Mouse (Mus musculus) forebrain, embryonic 12.5 days (tissue): Measurements from ENCODE around the gene Ctbs. TPM values are rescaled to one million over a fixed set of nuclear protein-coding genes. Genes with fewer than 3 reads are reported as not detected.
A peak's percentile ranks its signal among the peaks of the same experiment; 100 is the strongest.
"Not testable (repeated sequence)": the region's sequence is repeated elsewhere in the genome, so short reads cannot be mapped to it uniquely, and the experiment has no call there.

ENCODE experiments used
- ATAC-seq: fragments of 200-750 bp; cut with Nextera tagmentation; 2 replicates; pipeline ENCODE4 v1.8.0; 2017; ENCODE audit warnings: moderate TSS enrichment; ENCODE audit not compliant: low FRiP score
- H3K27ac ChIP-seq: fragments of 300-500 bp; sonication (generic); 2 replicates; pipeline ENCODE4 v1.5.1; 2016; ENCODE audit warnings: mild to moderate bottlenecking
- H3K27me3 ChIP-seq: fragments of 300-500 bp; sonication (generic); 2 replicates; pipeline ENCODE4 v1.6.1; 2016; ENCODE audit warnings: mild to moderate bottlenecking
- H3K36me3 ChIP-seq: fragments of 300-500 bp; sonication (generic); replicated peaks from 2 replicates; pipeline ENCODE4 v1.6.1; 2016; ENCODE audit warnings: mild to moderate bottlenecking
- H3K4me1 ChIP-seq: fragments of 300-500 bp; sonication (generic); 2 replicates; pipeline ENCODE4 v1.6.1; 2016
- H3K4me2 ChIP-seq: fragments of 300-500 bp; sonication (generic); 2 replicates; pipeline ENCODE4 v1.6.1; 2016; ENCODE audit warnings: mild to moderate bottlenecking, moderate library complexity
- H3K4me3 ChIP-seq: fragments of 300-500 bp; sonication (generic); replicated peaks from 2 replicates; pipeline ENCODE4 v1.5.1; 2016; ENCODE audit warnings: mild to moderate bottlenecking
- H3K9ac ChIP-seq: fragments of 300-500 bp; sonication (generic); 2 replicates; pipeline ENCODE4 v1.6.1; 2016; ENCODE audit warnings: mild to moderate bottlenecking
- H3K9me3 ChIP-seq: fragments of 300-500 bp; sonication (generic); 2 replicates; pipeline ENCODE4 v1.6.1; 2016
- WGBS: fragments of 180-500 bp; shearing (Covaris S2); methylation state at CpG from one replicate; pipeline ENCODE4 v1.1.7; 2016; 5-methylcytosine and 5-hydroxymethylcytosine counted together
- polyA plus RNA-seq: library from polyadenylated mRNA; unstranded; fragments of >200 nt; fragmentation: Nextera tagmentation; extraction: Ambion mirVana; gene quantifications from 2 replicates; pipeline ENCODE4 v1.2.1, GENCODE M21; 2016

Ctbs gene
- polyA plus RNA-seq, 1 experiment from 2014 or later: 5.5 TPM

DNA sequence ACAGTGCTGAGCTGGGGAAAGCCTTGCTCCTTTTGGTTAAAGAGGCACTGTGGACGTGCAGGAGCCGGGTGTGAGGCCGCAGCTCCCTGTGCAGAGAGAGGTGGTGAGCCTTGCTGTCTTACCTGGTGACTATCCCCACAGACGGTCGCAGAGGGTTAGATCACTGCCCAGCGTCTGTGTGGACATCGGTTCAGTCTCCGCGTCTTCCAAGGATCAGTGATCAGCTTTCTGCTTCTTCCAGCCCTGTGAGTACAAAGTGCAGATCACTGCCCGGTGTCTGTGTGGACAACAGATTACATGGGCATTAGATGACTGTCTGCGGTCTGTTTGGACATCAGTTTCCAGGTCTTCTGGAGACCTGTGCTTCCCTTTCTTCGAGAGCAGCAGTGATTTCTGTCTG, 35.0 kb upstream of the Ctbs start:
- 93% methylated on average over 12 of the region's 12 CpGs for WGBS
- peaks cover 34% of the 10 kb centered on the region for H3K36me3 ChIP-seq
- peaks cover 12% of the 10 kb centered on the region; the same call in 1 of the 2 replicates for H3K4me1 ChIP-seq
- H3K27me3 ChIP-seq: no peaks in the 10 kb centered on the region
- no peaks in the 10 kb centered on the region for H3K9me3 ChIP-seq
- H3K4me2 ChIP-seq: no peak overlapping the region
- ATAC-seq: no peak
- no peak overlapping the region for H3K9ac ChIP-seq
- no peak overlapping the region for H3K27ac ChIP-seq
- no peak overlapping the region for H3K4me3 ChIP-seq

DNA sequence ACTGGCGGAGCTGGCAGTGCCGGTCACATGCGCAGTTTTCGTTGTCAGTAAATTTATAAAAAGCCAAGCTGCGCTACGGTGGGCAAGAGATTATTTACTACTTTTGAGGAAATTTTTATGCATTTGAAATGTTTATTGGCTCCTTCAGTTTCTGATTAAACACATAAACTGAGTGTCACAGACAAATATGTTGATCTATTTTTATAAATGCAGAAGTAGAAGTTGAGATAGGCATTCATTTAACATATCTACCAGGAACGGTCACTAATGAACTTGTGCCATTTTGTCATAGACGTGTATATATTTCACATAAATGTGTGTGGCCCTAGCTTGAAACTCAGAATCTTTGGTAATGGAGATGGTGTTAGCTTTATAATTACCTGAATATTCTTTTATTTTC, 31.7 kb upstream of the Ctbs start:
- no peak overlapping the region for H3K4me3 ChIP-seq
- H3K4me2 ChIP-seq: no peak overlapping the region
- H3K36me3 ChIP-seq: peaks cover 55% of the 10 kb centered on the region
- H3K9me3 ChIP-seq: no peaks in the 10 kb centered on the region
- WGBS: 95% methylated on average over 8 of the region's 8 CpGs
- H3K4me1 ChIP-seq: no peaks in the 10 kb centered on the region
- H3K9ac ChIP-seq: no peak overlapping the region
- no peaks in the 10 kb centered on the region for H3K27me3 ChIP-seq
- no peak for ATAC-seq
- no peak overlapping the region for H3K27ac ChIP-seq

DNA sequence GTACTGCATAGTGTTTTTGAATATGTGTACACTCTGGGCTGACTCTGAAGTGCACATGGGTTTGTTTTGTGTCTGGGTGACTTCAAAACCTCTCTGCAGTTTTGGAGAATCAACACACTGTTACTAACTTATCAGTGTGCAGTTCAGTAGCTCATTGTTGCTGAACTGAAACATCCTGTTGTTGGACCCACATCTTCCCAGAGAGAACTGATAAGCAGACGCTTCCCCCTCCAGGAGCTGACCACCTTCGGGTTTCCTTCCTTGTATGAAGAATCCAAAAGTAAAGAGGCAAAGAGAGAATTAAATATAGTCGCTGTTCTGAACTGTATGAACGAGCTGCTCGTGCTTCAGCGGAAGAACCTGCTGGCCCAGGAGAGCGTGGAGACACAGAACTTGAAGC, 30.7 kb upstream of the Ctbs start:
- WGBS: 95% methylated on average over 7 of the region's 7 CpGs
- Histone ChIP-seq H3K4me2 (no peak overlapping the region), H3K4me1 (no peaks in the 10 kb centered on the region), H3K36me3 (peaks cover 65% of the 10 kb centered on the region), H3K27me3 (no peaks in the 10 kb centered on the region), H3K27ac (no peak overlapping the region), H3K9ac (no peak overlapping the region), H3K4me3 (no peak overlapping the region), H3K9me3 (no peaks in the 10 kb centered on the region)
- no peak for ATAC-seq

DNA sequence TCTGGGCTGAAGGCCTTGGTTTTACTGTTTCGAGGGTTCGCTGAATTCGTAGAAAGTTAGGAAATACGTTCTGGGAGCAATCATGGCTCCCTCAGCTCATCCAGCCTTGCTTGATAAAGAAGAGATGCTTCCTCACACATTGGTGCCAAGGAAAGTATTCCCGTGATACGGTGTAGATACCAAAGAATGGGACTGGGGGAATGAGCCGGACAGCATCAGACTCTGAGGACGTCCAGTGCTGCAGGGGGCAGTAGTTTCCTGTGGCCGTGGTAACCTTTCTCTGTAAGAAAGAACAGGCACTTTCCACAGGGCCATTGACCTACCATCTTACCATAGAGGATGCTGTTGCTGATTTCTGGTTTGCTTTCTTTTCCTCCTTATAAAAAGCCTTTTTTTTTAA, 30.1 kb upstream of the Ctbs start:
- Histone ChIP-seq H3K4me1 (peaks cover 4% of the 10 kb centered on the region), H3K4me2 (no peak overlapping the region), H3K9me3 (no peaks in the 10 kb centered on the region), H3K9ac (no peak overlapping the region), H3K4me3 (no peak overlapping the region), H3K36me3 (peaks cover 63% of the 10 kb centered on the region), H3K27ac (no peak overlapping the region), H3K27me3 (no peaks in the 10 kb centered on the region)
- WGBS: 90% methylated on average over 9 of the region's 9 CpGs
- no peak for ATAC-seq

DNA sequence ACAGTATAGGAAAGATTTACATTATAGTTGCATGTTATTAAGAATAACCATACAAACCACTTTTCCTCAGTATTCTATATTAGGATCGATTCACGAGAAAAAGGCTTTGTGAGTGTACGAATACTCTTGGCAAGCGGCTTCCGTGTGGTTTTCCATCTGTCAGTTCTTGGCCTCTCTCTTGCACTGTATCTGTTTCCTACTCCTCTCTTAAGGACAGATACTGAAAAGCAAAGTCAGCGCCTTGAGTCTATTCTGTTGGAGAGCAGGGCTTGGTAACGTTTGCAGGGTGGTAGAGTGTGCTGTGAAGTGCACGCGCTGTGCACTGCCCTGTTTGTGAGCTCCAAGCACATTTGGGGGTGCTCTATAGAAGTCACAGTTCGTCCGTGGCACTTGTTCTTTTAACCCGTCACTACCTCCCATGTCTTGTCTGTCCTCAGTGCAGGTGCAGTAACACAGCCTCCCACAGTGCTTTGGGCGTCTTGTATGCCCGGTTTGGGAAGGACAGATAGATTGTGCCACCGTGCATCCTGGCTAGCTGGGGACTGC, 29.5 kb upstream of the Ctbs start:
- no peak overlapping the region for H3K9ac ChIP-seq
- no peak overlapping the region for H3K27ac ChIP-seq
- no peaks in the 10 kb centered on the region for H3K27me3 ChIP-seq
- peaks cover 6% of the 10 kb centered on the region for H3K4me1 ChIP-seq
- H3K36me3 ChIP-seq: peaks cover 57% of the 10 kb centered on the region
- no peak overlapping the region for H3K4me2 ChIP-seq
- no peak overlapping the region for H3K4me3 ChIP-seq
- no peak for ATAC-seq
- WGBS: 93% methylated on average over 15 of the region's 15 CpGs
- no peaks in the 10 kb centered on the region for H3K9me3 ChIP-seq

DNA sequence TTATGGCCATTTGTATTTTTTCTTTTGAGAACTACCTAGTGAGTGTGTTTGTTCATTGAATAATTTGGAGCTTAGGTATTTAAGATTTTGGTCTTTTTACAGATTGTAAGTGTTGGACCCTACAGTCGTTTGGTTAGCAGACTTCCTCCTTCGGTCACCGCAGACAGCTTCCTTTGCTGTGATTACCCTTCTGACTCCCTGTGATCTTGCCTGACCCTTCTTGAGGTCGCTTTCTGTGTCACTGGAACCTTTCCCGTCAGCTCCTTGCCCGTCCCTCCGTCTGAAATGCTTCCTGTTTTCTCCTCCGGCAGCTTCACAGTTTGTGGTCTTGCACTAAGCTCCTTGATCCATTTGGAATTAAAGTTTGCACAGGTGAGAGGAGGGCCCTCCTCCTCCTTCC, 27.8 kb upstream of the Ctbs start:
- no peak overlapping the region for H3K27ac ChIP-seq
- H3K9me3 ChIP-seq: no peaks in the 10 kb centered on the region

DNA sequence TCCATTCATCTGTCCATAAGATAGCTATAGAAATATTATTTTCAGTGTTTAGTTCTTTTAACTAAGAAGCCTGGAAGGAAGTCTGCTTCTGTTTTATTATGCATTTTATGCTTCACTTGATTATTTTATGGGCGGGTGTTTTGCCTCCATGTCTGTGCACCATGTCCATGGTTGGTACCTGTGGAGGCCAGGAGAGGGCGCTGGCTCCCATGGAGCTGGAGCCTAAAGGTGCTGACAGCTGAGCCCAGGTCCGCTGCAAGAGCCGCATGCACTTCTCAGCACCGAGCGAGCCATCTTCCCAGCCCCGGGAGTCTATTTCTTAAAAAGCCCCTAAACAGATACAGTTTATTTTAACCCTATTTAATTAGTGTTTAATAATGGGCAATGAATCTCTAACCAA, 25.9 kb upstream of the Ctbs start:
- Histone ChIP-seq H3K27me3 (no peaks in the 10 kb centered on the region), H3K9ac (no peak overlapping the region), H3K27ac (no peak overlapping the region), H3K4me3 (no peak overlapping the region), H3K4me2 (no peak overlapping the region), H3K36me3 (peaks cover 67% of the 10 kb centered on the region), H3K9me3 (no peaks in the 10 kb centered on the region), H3K4me1 (peaks cover 15% of the 10 kb centered on the region)
- WGBS: 83% methylated on average over 7 of the region's 7 CpGs
- no peak for ATAC-seq

More for the DNA sequence above, 27.8 kb upstream of the Ctbs start:
- Histone ChIP-seq H3K36me3 (peaks cover 60% of the 10 kb centered on the region), H3K4me3 (no peak overlapping the region), H3K9ac (no peak overlapping the region), H3K4me2 (no peak overlapping the region), H3K27me3 (no peaks in the 10 kb centered on the region), H3K4me1 (peaks cover 15% of the 10 kb centered on the region)
- ATAC-seq: no peak
- WGBS: 68% methylated on average over 8 of the region's 8 CpGs

DNA sequence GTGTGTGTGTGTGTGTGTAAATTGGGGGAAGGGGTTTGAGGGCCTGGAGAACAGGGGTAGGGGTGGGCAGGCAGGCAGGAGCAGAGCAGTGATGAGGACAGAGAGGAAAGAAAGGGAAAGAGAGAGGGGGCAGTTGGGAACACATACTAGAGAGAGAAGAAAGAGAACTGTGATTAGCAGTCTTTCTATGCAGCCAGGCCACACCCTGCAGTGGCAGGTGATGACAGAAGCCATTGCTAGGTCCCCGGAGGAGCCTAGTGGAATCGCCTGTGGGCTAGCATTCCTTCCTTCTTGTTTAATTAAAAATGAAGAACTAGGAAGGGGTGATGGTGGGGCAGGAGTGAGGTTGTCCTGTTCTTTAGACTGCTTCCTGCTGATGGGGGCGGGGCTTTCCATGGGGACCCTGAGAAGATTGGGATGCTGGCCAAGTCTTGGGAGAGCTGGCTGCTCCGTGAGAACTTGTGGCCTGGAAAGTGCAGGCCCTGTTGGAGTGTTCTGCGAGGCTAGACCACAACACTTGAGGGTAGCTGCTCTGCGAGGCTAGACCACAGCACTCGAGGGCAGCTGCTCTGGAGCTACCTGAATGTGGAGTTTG, 25.2 kb upstream of the Ctbs start:
- 73% methylated on average over 7 of the region's 7 CpGs for WGBS
- Histone ChIP-seq H3K9ac (no peak overlapping the region), H3K27me3 (no peaks in the 10 kb centered on the region), H3K4me1 (peaks cover 15% of the 10 kb centered on the region), H3K4me3 (no peak overlapping the region), H3K4me2 (no peak overlapping the region), H3K36me3 (peaks cover 66% of the 10 kb centered on the region), H3K9me3 (no peaks in the 10 kb centered on the region), H3K27ac (no peak overlapping the region)
- 0 out of 2 replicates have a peak, but pooled peaks have one; percentile 36 for ATAC-seq

DNA sequence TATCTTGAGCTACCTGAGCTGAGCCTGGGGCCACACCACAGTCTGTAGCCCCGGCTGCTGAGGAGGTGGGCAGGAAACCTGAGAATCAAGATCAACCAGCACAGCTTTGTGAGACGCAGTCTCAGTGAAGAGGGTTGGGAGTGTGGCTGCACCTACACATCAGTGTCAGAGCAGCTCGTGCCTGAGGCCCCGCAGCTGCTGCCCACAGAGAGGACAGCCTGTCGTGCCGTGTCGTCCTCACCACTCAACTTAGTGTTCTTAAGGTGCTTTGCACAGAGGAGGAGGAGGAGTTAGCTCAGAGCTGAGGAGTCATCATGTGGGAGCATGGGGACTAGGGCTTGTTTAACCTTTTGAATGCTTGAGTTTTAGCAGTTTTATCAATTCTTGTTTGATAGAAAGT, 23.7 kb upstream of the Ctbs start:
- ATAC-seq: no peak
- 76% methylated on average over 7 of the region's 7 CpGs for WGBS

DNA sequence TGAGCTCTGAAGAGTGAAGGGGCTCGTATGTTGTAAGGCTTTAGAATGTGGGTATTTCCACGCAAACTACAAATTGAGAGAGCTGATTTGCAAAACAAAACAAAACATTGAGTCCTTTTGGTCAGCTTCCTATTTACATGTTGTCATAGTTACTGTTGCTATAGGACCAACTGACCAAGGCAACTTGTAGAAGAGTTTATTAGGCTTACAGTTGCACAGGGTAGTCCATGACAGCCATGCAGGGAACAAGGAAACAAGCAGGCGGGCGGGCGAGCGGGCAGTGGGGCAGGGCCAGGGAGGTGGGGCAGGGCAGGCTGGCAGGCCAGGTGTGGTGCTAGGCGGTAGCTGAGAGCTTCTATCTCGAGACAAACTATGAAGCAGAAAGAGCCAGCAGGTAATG, 23.1 kb upstream of the Ctbs start:
- peak; percentile 57 for ATAC-seq
- Histone ChIP-seq H3K9ac (no peak overlapping the region), H3K4me1 (peaks cover 15% of the 10 kb centered on the region), H3K9me3 (no peaks in the 10 kb centered on the region), H3K36me3 (peaks cover 75% of the 10 kb centered on the region), H3K4me3 (no peak overlapping the region), H3K4me2 (no peak overlapping the region), H3K27ac (no peak overlapping the region), H3K27me3 (no peaks in the 10 kb centered on the region)
- 71% methylated on average over 8 of the region's 8 CpGs for WGBS

More for the DNA sequence above, 23.7 kb upstream of the Ctbs start:
- Histone ChIP-seq H3K36me3 (peaks cover 72% of the 10 kb centered on the region), H3K4me3 (no peak overlapping the region), H3K27ac (no peak overlapping the region), H3K9ac (no peak overlapping the region), H3K9me3 (no peaks in the 10 kb centered on the region), H3K4me2 (no peak overlapping the region), H3K27me3 (no peaks in the 10 kb centered on the region), H3K4me1 (peaks cover 15% of the 10 kb centered on the region)

DNA sequence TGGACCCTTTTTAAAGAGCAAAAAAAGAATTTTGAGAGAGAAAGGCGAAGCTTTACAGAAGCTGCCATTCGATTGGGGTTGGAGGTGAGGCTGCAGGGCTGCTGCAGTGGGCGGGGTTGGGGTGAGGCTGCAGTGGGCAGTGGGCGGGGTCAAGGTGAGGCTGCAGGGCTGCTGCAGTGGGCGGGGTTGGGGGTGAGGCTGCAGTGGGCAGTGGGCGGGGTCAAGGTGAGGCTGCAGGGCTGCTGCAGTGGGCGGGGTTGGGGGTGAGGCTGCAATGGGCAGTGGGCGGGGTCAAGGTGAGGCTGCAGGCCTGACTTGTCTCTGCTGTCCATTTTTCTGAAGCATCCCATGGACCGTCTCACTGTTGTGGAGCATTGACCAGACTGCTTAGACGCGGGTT, 16.5 kb upstream of the Ctbs start:
- peaks cover 92% of the 10 kb centered on the region for H3K36me3 ChIP-seq

DNA sequence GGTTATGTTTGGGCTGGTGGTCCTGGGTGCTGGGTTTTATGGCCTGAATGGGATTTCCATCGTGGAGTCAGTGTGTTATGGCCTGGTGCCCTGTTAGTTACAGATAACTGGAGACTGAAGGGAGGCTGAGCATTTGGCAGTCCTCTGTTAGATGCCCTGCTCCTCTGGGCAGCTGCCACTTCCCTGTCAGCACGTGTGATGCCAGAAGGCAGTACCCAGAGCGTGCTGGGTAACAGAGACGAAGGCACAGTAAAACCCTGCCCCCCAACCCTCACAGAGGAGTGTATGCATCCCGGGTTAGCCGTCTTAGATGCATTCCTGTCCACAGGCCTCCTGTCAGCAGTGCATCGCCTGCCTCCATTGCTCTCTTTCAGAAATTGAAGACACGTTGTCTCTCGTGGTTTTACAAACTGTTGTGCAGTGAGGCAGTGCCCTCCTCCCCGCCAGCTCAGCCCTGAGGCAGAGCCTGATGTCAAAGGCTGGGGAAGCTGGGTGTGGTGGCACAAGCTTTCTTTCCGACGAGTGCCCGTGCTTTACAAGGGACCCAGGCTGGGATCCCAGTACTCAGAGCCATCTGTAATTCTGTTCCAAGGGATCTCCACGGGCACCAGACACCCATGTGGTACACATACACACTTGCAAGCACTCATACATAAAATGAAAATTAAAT, 15.8 kb upstream of the Ctbs start:
- H3K9me3 ChIP-seq: no peaks in the 10 kb centered on the region
- 0 out of 2 replicates have a peak overlapping the region, but pooled peaks have one; percentile 31 for H3K27ac ChIP-seq
- no peaks in the 10 kb centered on the region for H3K27me3 ChIP-seq
- no peak overlapping the region for H3K4me2 ChIP-seq
- no peak for ATAC-seq
- no peaks in the 10 kb centered on the region for H3K4me1 ChIP-seq
- no peak overlapping the region for H3K9ac ChIP-seq
- 92% methylated on average over 14 of the region's 14 CpGs for WGBS
- peaks cover 92% of the 10 kb centered on the region for H3K36me3 ChIP-seq
- no peak overlapping the region for H3K4me3 ChIP-seq

More for the DNA sequence above, 16.5 kb upstream of the Ctbs start:
- H3K9ac ChIP-seq, H3K27me3 ChIP-seq, ATAC-seq, H3K4me2 ChIP-seq, H3K9me3 ChIP-seq, H3K4me3 ChIP-seq, H3K4me1 ChIP-seq, H3K27ac ChIP-seq: not testable (repeated sequence)
- 86% methylated on average over 11 of the region's 11 CpGs for WGBS

DNA sequence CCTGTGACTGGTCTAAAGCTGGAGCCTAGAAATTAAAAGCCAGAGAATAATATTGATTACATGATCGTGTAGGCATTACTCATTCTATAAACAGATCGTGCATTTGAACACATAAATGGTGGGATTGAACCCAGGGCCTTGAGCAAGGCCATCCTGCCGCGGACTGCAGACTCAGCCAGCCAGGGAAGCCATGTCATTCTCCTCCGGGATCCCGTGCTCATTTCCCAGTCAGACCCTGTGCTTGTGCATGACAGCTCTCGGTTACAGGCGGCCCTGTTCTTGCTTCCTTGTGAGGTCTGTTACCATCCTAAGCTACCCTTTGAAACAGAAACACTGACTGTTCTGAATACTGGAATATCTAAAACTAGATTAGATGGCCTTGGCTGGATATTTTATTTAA, 14.9 kb upstream of the Ctbs start:
- no peak overlapping the region for H3K4me3 ChIP-seq
- no peak for ATAC-seq
- 93% methylated on average over 8 of the region's 8 CpGs for WGBS
- no peak overlapping the region for H3K9ac ChIP-seq
- H3K36me3 ChIP-seq: peaks cover 86% of the 10 kb centered on the region
- H3K4me1 ChIP-seq: no peaks in the 10 kb centered on the region
- H3K9me3 ChIP-seq: no peaks in the 10 kb centered on the region
- H3K27me3 ChIP-seq: no peaks in the 10 kb centered on the region
- no peak overlapping the region for H3K27ac ChIP-seq
- no peak overlapping the region for H3K4me2 ChIP-seq
